Mouse (Mus musculus) stomach, embryonic 16.5 days (tissue): ENCODE results near the gene Vpreb3. TPM values are rescaled to one million over a fixed set of nuclear protein-coding genes. Genes with fewer than 3 reads are reported as not detected.

Experiments
- ATAC-seq: fragments of 200-750 bp; cut with Nextera tagmentation; 2 replicates; pipeline ENCODE4 v1.8.0; 2017; ENCODE audit warnings: moderate number of reproducible peaks, moderate TSS enrichment; ENCODE audit not compliant: insufficient read depth, low FRiP score
- H3K27ac ChIP-seq: fragments of 300-500 bp; sonication (generic); 2 replicates; pipeline ENCODE4 v1.5.1; 2014; ENCODE audit warnings: low read length
- H3K27me3 ChIP-seq: fragments of 300-500 bp; sonication (generic); 2 replicates; pipeline ENCODE4 v1.6.1; 2014; ENCODE audit warnings: low read length, control low read depth, mixed read lengths; ENCODE audit not compliant: control insufficient read depth, insufficient read depth
- H3K36me3 ChIP-seq: fragments of 300-500 bp; sonication (generic); 2 replicates; pipeline ENCODE4 v1.6.1; 2014; ENCODE audit warnings: low read length; ENCODE audit not compliant: control insufficient read depth, insufficient read depth
- H3K4me1 ChIP-seq: fragments of 300-500 bp; sonication (generic); 2 replicates; pipeline ENCODE4 v1.6.1; 2014; ENCODE audit warnings: low read length, control low read depth, mixed read lengths; ENCODE audit not compliant: control insufficient read depth, insufficient read depth
- H3K4me2 ChIP-seq: fragments of 300-500 bp; sonication (generic); 2 replicates; pipeline ENCODE4 v1.6.1; 2014; ENCODE audit warnings: low read depth, low read length, mixed read lengths
- H3K4me3 ChIP-seq: fragments of 300-500 bp; sonication (generic); replicated peaks from 2 replicates; pipeline ENCODE4 v1.5.1; 2014; ENCODE audit warnings: mild to moderate bottlenecking, low read length
- H3K9ac ChIP-seq: fragments of 300-500 bp; sonication (generic); 2 replicates; pipeline ENCODE4 v1.6.1; 2014; ENCODE audit warnings: low read length
- H3K9me3 ChIP-seq: fragments of 300-500 bp; sonication (generic); replicated peaks from 2 replicates; pipeline ENCODE4 v1.6.1; 2016; ENCODE audit warnings: low read length, control low read depth; ENCODE audit not compliant: control insufficient read depth
- WGBS: fragments of 180-500 bp; shearing (Covaris S2); extraction: QIAGEN DNeasy Blood & Tissue Kit; methylation state at CpG from one replicate; pipeline ENCODE4 v1.1.7; 2014; 5-methylcytosine and 5-hydroxymethylcytosine counted together
- polyA plus RNA-seq: library from polyadenylated mRNA; unstranded; fragments of >200 nt; fragmentation: Nextera tagmentation; extraction: Ambion mirVana; gene quantifications from 2 replicates; pipeline ENCODE4 v1.2.1, GENCODE M21; 2015

Gene Vpreb3
- polyA plus RNA-seq, 1 experiment from 2014 or later: 2.1 TPM

- Histone ChIP-seq H3K27me3 (no peaks in the 10 kb centered on the region; the same call in 1 of the 2 replicates), H3K9ac (peak overlapping the region; percentile 40; the same call in 1 of the 2 replicates), H3K4me2 (no peak overlapping the region), H3K4me1 (peaks cover 24% of the 10 kb centered on the region), H3K4me3 (no peak overlapping the region), H3K36me3 (0 out of 2 replicates have a peak, but pooled peaks cover 4% of the 10 kb centered on the region), H3K9me3 (no peaks in the 10 kb centered on the region), H3K27ac (no peak overlapping the region)
- 77% methylated on average over 13 of the region's 13 CpGs for WGBS
- no peak for ATAC-seq
These were observed 16.5 kb upstream of the Vpreb3 start for GRCm38 (mm10) chr10:75926396-75926795.

- Histone ChIP-seq H3K27me3 (no peaks in the 10 kb centered on the region; the same call in 1 of the 2 replicates), H3K36me3 (0 out of 2 replicates have a peak, but pooled peaks cover 3% of the 10 kb centered on the region), H3K9me3 (no peaks in the 10 kb centered on the region), H3K4me1 (peaks cover 28% of the 10 kb centered on the region), H3K9ac (peak overlapping the region; percentile 41; the same call in 1 of the 2 replicates), H3K4me2 (peak overlapping the region; percentile 99), H3K4me3 (no peak overlapping the region), H3K27ac (no peak overlapping the region)
- 12% methylated on average over 6 of the region's 6 CpGs for WGBS
- peak; percentile 14 for ATAC-seq
These were observed 12.6 kb upstream of the Vpreb3 start for GRCm38 (mm10) chr10:75930304-75930703.

- no peaks in the 10 kb centered on the region for H3K9me3 ChIP-seq
- peak overlapping the region; percentile 99 for H3K4me2 ChIP-seq
- H3K27ac ChIP-seq: no peak overlapping the region
- H3K4me3 ChIP-seq: peak overlapping the region; percentile 68
- H3K36me3 ChIP-seq: no peaks in the 10 kb centered on the region
- 19% methylated on average over 7 of the region's 7 CpGs for WGBS
- no peak for ATAC-seq
- H3K4me1 ChIP-seq: peaks cover 28% of the 10 kb centered on the region
- peaks cover 2% of the 10 kb centered on the region; the same call in 1 of the 2 replicates for H3K27me3 ChIP-seq
- H3K9ac ChIP-seq: peak overlapping the region; percentile 90
These were observed 11.5 kb upstream of the Vpreb3 start for GRCm38 (mm10) chr10:75931311-75931710.

- peak overlapping the region; percentile 68 for H3K4me3 ChIP-seq
These were observed 10.7 kb upstream of the Vpreb3 start for GRCm38 (mm10) chr10:75932081-75932678.

GRCm38 (mm10) chr10:75932891-75933290, 10.0 kb upstream of the Vpreb3 start, which contains the start of gene Chchd10:
Chchd10 (plus strand) TSS chr10:75933130.
- no peak within 1 kb of the TSS for H3K27ac ChIP-seq
- H3K27me3 ChIP-seq: peaks cover 2% of the 10 kb centered on the region; the same call in 1 of the 2 replicates
- H3K9me3 ChIP-seq: no peaks in the 10 kb centered on the region
- WGBS: 32% methylated on average over 6 of the region's 6 CpGs
- peak within 1 kb of the TSS; percentile 99 for H3K4me2 ChIP-seq
- peaks cover 28% of the 10 kb centered on the region for H3K4me1 ChIP-seq
- H3K4me3 ChIP-seq: peak within 1 kb of the TSS; percentile 68
- ATAC-seq: no peak
- peak within 1 kb of the TSS; percentile 90 for H3K9ac ChIP-seq
- H3K36me3 ChIP-seq: no peaks in the 10 kb centered on the region

More at GRCm38 (mm10) chr10:75932081-75932678, 10.7 kb upstream of the Vpreb3 start:
- peak; percentile 80 for ATAC-seq
- peak overlapping the region; percentile 99 for H3K4me2 ChIP-seq
- no peaks in the 10 kb centered on the region for H3K36me3 ChIP-seq
- peak overlapping the region; percentile 90 for H3K9ac ChIP-seq
- H3K27ac ChIP-seq: no peak overlapping the region
- H3K27me3 ChIP-seq: peaks cover 2% of the 10 kb centered on the region; the same call in 1 of the 2 replicates
- peaks cover 28% of the 10 kb centered on the region for H3K4me1 ChIP-seq
- H3K9me3 ChIP-seq: no peaks in the 10 kb centered on the region
- under 1% methylated on average over 42 of the region's 44 CpGs for WGBS

GRCm38 (mm10) chr10:75934991-75935390, 7.9 kb upstream of the Vpreb3 start:
- Histone ChIP-seq H3K9me3 (no peaks in the 10 kb centered on the region), H3K9ac (no peak overlapping the region; the same call in 1 of the 2 replicates), H3K27ac (no peak overlapping the region), H3K4me3 (no peak overlapping the region; the same call in 1 of the 2 replicates), H3K4me1 (peaks cover 28% of the 10 kb centered on the region), H3K27me3 (peaks cover 2% of the 10 kb centered on the region; the same call in 1 of the 2 replicates), H3K36me3 (no peaks in the 10 kb centered on the region), H3K4me2 (peak overlapping the region; percentile 71; the same call in 1 of the 2 replicates)
- WGBS: 42% methylated on average over 1 of the region's 1 CpGs
- ATAC-seq: no peak

- 3% methylated on average over 51 of the region's 51 CpGs for WGBS
- Histone ChIP-seq H3K9ac (peak within 1 kb of the TSS; percentile 76), H3K4me2 (peak within 1 kb of the TSS; percentile 71), H3K36me3 (no peaks in the 10 kb centered on the region), H3K27ac (no peak within 1 kb of the TSS), H3K27me3 (peaks cover 2% of the 10 kb centered on the region; the same call in 1 of the 2 replicates), H3K9me3 (no peaks in the 10 kb centered on the region), H3K4me3 (peak within 1 kb of the TSS; percentile 66), H3K4me1 (peaks cover 18% of the 10 kb centered on the region)
- ATAC-seq: peak; percentile 77; the same call in 1 of the 2 replicates
These were observed 6.9 kb upstream of the Vpreb3 start, which contains the start of gene Mmp11 for GRCm38 (mm10) chr10:75935680-75936541. Mmp11 (minus strand) TSS chr10:75936496.

- Histone ChIP-seq H3K9ac (no peak overlapping the region), H3K27ac (no peak overlapping the region), H3K27me3 (0 out of 2 replicates have a peak, but pooled peaks cover 2% of the 10 kb centered on the region), H3K4me1 (peaks cover 7% of the 10 kb centered on the region), H3K4me2 (peak overlapping the region; percentile 5; the same call in 1 of the 2 replicates), H3K4me3 (no peak overlapping the region), H3K9me3 (no peaks in the 10 kb centered on the region), H3K36me3 (no peaks in the 10 kb centered on the region)
- ATAC-seq: no peak
- WGBS: 57% methylated on average over 18 of the region's 18 CpGs
These were observed 5.8 kb upstream of the Vpreb3 start for GRCm38 (mm10) chr10:75936909-75937667.
